Mouse (Mus musculus) forebrain, embryonic 14.5 days (tissue): ENCODE data around the gene Pold1. TPM values are rescaled to one million over a fixed set of nuclear protein-coding genes. Genes with fewer than 3 reads are reported as not detected.

Experiments
- ATAC-seq: fragments of 200-750 bp; cut with Nextera tagmentation; 2 replicates; pipeline ENCODE4 v1.8.0; 2017; ENCODE audit warnings: mild to moderate bottlenecking, moderate library complexity
- DNase-seq: peaks from one replicate; pipeline ENCODE4 v3.0.0-alpha.2; 2015; ENCODE audit warnings: low spot score
- H3K27ac ChIP-seq: fragments of 300-500 bp; sonication (generic); 2 replicates; pipeline ENCODE4 v1.5.1; 2014; ENCODE audit warnings: low read depth, mild to moderate bottlenecking, control low read depth, low read length, moderate library complexity
- H3K27me3 ChIP-seq: fragments of 300-500 bp; sonication (generic); replicated peaks from 2 replicates; pipeline ENCODE4 v1.6.1; 2014; ENCODE audit warnings: low read length, control low read depth, mixed read lengths; ENCODE audit not compliant: control insufficient read depth, insufficient read depth
- H3K36me3 ChIP-seq: fragments of 300-500 bp; sonication (generic); 2 replicates; pipeline ENCODE4 v1.6.1; 2014; ENCODE audit warnings: low read length, control low read depth; ENCODE audit not compliant: control insufficient read depth, insufficient read depth
- H3K4me1 ChIP-seq: fragments of 300-500 bp; sonication (generic); 2 replicates; pipeline ENCODE4 v1.6.1; 2014; ENCODE audit warnings: antibody characterized with exemption, low read length, control low read depth; ENCODE audit not compliant: control insufficient read depth, insufficient read depth
- H3K4me2 ChIP-seq: fragments of 300-500 bp; sonication (generic); 2 replicates; pipeline ENCODE4 v1.6.1; 2014; ENCODE audit warnings: mild to moderate bottlenecking, control low read depth, low read length
- H3K4me3 ChIP-seq: fragments of 300-500 bp; sonication (generic); 2 replicates; pipeline ENCODE4 v1.5.1; 2014; ENCODE audit warnings: low read depth, low read length, control low read depth
- H3K9ac ChIP-seq: fragments of 300-500 bp; sonication (generic); 2 replicates; pipeline ENCODE4 v1.6.1; 2014; ENCODE audit warnings: mild to moderate bottlenecking, low read length, control low read depth, moderate library complexity
- H3K9me3 ChIP-seq: fragments of 300-500 bp; sonication (generic); replicated peaks from 2 replicates; pipeline ENCODE4 v1.6.1; 2016; ENCODE audit warnings: low read length, control low read depth, mixed read lengths; ENCODE audit not compliant: control insufficient read depth
- WGBS: fragments of 180-500 bp; shearing (Covaris S2); extraction: QIAGEN DNeasy Blood & Tissue Kit; methylation state at CpG from one replicate; pipeline ENCODE4 v1.1.7; 2014; 5-methylcytosine and 5-hydroxymethylcytosine counted together
- polyA plus RNA-seq: library from polyadenylated mRNA; unstranded; fragments of >200 nt; fragmentation: Nextera tagmentation; extraction: Ambion mirVana; gene quantifications from 2 replicates; pipeline ENCODE4 v1.2.1, GENCODE M21; 2014

Pold1 gene
- polyA plus RNA-seq, 1 experiment from 2014 or later: 33.0 TPM

DNA sequence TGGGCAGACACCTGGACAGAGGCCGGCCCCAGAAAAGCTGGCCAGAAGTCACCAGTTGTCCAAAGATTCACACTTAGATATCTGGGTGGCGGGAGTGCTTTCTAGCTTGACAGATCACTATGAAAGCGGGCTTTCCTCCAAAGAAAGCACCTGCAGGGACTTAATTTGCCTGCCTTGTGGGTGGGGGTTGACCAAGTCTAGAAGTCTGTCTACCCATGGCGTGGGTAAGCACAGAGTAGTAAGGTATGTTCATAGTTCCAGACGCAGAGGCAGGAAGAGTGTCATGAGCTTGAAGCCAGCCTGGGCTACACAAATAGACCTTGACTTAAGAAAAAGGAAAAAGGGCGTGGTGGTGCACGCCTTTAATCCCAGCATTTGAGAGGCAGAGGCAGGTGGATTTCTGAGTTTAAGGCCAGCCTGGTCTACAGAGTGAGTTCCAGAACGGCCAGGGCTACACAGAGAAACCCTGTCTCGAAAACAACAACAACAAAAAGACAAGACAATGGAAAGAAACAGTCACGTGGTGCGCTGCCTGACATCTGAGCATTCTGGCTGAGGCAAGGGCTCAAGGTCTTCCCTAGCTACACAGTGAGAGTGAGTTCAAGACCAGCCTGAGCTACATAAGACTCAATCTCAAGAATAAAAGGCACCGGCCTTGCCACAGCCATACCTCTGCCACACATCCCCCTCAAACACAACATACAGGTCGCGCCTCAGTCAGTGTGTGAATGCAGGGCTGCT is 22.1 kb downstream of the Pold1 start:
- no peak for DNase-seq
- Histone ChIP-seq H3K4me2 (no peak overlapping the region), H3K4me3 (no peak overlapping the region), H3K9ac (no peak overlapping the region), H3K27me3 (peaks cover 18% of the 10 kb centered on the region; the same call in 1 of the 2 replicates), H3K9me3 (no peaks in the 10 kb centered on the region), H3K27ac (no peak overlapping the region), H3K4me1 (peaks cover 4% of the 10 kb centered on the region; the same call in 1 of the 2 replicates), H3K36me3 (no peaks in the 10 kb centered on the region)
- 91% methylated on average over 14 of the region's 14 CpGs for WGBS
- no peak for ATAC-seq

DNA sequence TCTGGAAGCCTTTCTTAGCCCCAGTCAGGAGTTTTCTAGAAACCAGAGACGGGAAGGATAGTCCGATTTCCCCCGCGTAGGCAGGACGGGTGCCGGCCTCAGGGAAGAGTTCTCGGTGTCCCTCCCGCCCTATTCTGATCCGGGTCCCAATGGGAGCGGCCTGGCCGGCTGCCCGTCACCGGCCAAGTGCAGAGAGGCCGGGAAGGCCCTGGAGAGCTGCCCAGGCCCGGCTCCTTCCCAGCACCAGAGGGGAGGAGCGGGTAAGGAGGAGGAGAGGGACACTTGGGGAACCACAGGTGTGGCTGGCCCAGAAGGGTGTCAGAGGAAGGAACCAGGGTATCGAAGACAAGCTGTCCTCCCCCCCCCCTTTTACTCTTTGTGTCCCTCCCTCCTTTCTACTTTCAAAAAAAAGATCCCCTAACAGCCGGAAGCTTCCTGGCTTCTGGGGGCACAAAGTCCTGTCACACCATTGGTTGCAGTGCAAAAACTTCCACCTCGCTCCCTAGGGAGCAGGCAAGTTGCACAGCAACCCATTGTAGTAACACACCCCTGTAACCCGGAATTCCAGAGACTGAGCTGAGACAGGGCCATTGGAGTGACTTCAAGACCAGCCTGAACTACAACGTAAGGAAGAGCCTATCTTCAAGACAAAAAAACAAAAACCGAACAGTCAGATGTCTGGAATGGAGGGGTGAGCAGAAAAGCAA is 23.4 kb downstream of the Pold1 start:
- Histone ChIP-seq H3K4me2 (peak overlapping the region; percentile 19), H3K9ac (no peak overlapping the region), H3K27ac (no peak overlapping the region), H3K4me1 (peaks cover 6% of the 10 kb centered on the region; the same call in 1 of the 2 replicates), H3K36me3 (no peaks in the 10 kb centered on the region), H3K4me3 (no peak overlapping the region), H3K9me3 (no peaks in the 10 kb centered on the region), H3K27me3 (peaks cover 18% of the 10 kb centered on the region; the same call in 1 of the 2 replicates)
- DNase-seq (peak; percentile 53), ATAC-seq (no peak)
- 13% methylated on average over 22 of the region's 22 CpGs for WGBS

DNA sequence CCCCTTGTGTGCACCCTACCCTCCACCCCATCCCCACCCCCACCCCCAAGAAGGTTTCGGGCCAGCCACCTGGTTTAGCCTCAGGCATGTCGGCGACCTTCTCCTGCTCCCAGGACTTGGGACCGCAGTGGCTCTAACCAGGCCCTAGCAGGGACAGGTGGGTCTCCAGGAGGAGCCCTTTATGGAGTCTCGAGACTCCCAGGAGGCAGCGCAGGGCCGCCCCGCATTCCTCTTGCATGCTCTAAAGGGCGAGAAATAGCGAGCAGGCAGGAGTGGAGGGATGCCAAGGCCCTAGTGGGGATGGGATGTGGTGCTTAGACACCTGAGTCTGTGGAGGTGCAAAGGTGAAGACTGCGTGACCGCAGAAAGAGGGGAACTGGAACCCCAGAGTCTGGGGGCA is 24.1 kb downstream of the Pold1 start, which contains the start of gene Mybpc2:
Gene Mybpc2 (minus strand): TSS at position 155 of the 400 bp plus-strand sequence.
- no peak within 1 kb of the TSS for H3K4me3 ChIP-seq
- no peak within 1 kb of the TSS for H3K9ac ChIP-seq
- H3K27me3 ChIP-seq: peaks cover 18% of the 10 kb centered on the region; the same call in 1 of the 2 replicates

DNA sequence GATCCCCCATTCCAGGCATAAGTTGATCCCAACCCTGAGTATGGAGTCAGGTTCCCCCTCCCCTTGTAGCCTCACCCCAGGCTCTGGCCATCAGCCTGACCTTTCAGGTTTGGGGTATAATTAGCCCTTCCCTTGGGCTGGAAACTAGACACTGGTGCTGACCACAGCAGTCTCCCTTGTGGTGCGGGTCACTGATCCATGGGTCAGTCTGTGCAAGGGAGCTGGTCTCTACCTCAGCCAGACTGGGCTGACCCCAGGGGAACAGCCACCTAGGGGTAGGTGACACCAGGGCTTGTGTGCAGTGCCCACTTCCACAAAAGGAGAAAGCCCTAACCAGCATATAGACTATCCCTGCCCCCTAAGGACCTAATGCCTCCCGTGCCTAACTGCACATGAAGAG is 25.6 kb downstream of the Pold1 start:
- Histone ChIP-seq H3K4me3 (no peak overlapping the region), H3K9ac (no peak overlapping the region), H3K4me2 (no peak overlapping the region), H3K4me1 (peaks cover 5% of the 10 kb centered on the region; the same call in 1 of the 2 replicates), H3K27me3 (peaks cover 12% of the 10 kb centered on the region; the same call in 1 of the 2 replicates), H3K27ac (no peak overlapping the region), H3K9me3 (no peaks in the 10 kb centered on the region), H3K36me3 (no peaks in the 10 kb centered on the region)
- ATAC-seq (no peak), DNase-seq (no peak)
- WGBS: 72% methylated on average over 2 of the region's 2 CpGs

More for the DNA sequence above, 24.1 kb downstream of the Pold1 start, which contains the start of gene Mybpc2:
- Histone ChIP-seq H3K27ac (no peak within 1 kb of the TSS), H3K36me3 (no peaks in the 10 kb centered on the region), H3K9me3 (no peaks in the 10 kb centered on the region), H3K4me2 (peak within 1 kb of the TSS; percentile 19), H3K4me1 (peaks cover 6% of the 10 kb centered on the region; the same call in 1 of the 2 replicates)
- 37% methylated on average over 12 of the region's 12 CpGs for WGBS
- DNase-seq (no peak), ATAC-seq (no peak)

DNA sequence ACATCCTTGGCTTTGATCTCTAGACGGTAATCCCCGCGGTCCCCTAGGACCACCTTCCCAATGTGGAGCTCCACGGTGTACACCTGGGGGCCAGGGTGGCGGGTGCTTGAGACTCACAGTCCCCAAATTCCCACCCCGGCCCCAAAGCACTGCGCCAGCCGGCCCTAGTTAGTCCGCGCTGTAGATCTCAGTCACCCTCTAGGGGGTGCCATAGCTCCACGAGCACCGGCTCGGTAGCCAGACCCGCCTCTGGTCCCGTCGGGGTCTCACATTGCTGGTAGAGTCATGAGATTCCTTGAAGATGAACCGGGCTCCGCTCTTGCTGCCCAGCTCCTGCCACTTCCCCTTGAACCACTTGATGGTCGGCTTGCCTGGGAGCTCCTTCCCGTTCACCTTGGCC is 26.9 kb downstream of the Pold1 start:
- Histone ChIP-seq H3K27me3 (peaks cover 12% of the 10 kb centered on the region; the same call in 1 of the 2 replicates), H3K27ac (no peak overlapping the region), H3K9ac (no peak overlapping the region), H3K36me3 (no peaks in the 10 kb centered on the region), H3K9me3 (no peaks in the 10 kb centered on the region), H3K4me1 (peaks cover 3% of the 10 kb centered on the region; the same call in 1 of the 2 replicates), H3K4me3 (no peak overlapping the region), H3K4me2 (peak overlapping the region; percentile 37)
- ATAC-seq: peak; percentile 79
- WGBS: 2% methylated on average over 20 of the region's 20 CpGs
- peak; percentile 76 for DNase-seq

DNA sequence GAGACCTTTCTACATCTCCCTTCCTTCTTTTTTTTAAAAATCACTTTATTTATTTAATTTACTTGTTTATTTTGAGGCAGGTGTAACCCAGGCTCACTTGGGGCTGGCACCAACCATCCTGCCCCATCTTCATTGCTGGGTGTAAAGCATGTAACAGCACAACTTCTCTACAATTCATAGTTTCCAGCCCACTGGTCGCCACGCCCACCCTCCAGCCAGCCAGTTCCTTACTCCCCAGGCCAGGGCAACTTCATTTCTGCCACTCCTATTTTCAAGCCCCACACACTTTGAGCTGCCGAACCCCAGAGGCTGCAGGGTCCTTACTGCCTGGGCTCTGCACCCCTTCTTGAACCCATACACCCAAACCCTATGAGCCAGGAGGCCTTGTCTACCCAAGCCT is 27.7 kb downstream of the Pold1 start:
- no peak overlapping the region for H3K27ac ChIP-seq
- ATAC-seq (no peak), DNase-seq (no peak)
- no peaks in the 10 kb centered on the region for H3K36me3 ChIP-seq
- no peaks in the 10 kb centered on the region for H3K9me3 ChIP-seq
- no peak overlapping the region for H3K4me2 ChIP-seq
- no peak overlapping the region for H3K4me3 ChIP-seq
- H3K4me1 ChIP-seq: peaks cover 3% of the 10 kb centered on the region; the same call in 1 of the 2 replicates
- H3K27me3 ChIP-seq: peaks cover 11% of the 10 kb centered on the region; the same call in 1 of the 2 replicates
- no peak overlapping the region for H3K9ac ChIP-seq
- 55% methylated on average over 3 of the region's 3 CpGs for WGBS

DNA sequence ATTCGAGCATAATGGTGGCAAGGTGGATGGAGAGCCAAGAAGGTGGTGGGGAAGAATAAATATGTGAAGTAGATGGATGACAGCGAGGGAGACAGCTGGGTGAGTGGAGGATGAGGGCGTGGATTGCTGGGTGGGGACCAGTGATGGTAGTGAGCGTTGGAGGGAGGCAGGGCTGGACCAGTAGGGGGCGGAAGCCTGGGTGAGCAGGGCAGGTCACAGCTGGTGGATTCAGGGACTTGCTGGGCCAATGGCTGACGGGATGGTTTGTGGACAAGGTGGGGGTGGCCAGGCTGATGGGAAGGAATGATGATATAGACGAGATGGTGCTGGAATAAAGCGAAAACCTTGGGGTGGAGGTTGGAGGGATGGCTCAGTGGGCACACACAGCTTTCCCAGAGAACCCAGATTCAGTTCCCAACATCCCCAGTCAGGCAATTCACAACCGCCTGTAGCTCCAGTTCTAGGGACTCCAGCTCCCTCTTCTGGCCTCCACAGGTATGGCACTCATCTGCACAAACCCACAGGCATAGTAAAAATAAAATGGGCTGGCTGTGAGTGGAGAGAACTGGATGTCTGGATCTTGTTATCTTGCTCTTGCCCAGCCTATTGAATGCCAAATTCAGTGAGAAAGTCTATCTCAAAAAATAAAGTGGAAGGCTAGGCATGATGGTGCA is 29.3 kb downstream of the Pold1 start:
- H3K9me3 ChIP-seq: no peaks in the 10 kb centered on the region
- peaks cover 3% of the 10 kb centered on the region; the same call in 1 of the 2 replicates for H3K4me1 ChIP-seq
- no peak overlapping the region for H3K4me3 ChIP-seq
- no peaks in the 10 kb centered on the region for H3K36me3 ChIP-seq
- DNase-seq (no peak), ATAC-seq (no peak)
- H3K27me3 ChIP-seq: peaks cover 8% of the 10 kb centered on the region; the same call in 1 of the 2 replicates
- H3K9ac ChIP-seq: no peak overlapping the region
- no peak overlapping the region for H3K4me2 ChIP-seq
- WGBS: 72% methylated on average over 9 of the region's 9 CpGs
- H3K27ac ChIP-seq: no peak overlapping the region

DNA sequence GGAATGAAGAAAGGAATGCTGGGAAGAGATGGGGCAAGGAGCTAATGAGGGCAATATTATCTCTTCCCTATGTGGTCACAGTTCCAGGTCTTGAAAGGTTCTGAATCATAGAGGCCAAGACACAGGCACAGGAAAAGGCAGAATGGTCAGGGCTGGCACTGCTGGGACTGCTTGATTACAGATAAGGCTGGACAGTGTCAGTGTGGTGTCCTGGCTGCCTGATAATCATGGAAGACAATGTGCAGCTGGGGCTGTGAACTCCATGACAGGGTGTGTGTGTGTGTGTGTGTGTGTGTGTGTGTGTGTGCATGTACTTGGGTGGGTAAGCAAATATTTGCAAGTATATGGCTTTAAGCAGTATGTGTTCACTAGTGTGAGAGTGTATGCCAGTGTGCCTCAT is 41.2 kb downstream of the Pold1 start:
- Histone ChIP-seq H3K9ac (no peak overlapping the region), H3K9me3 (no peaks in the 10 kb centered on the region), H3K4me1 (no peaks in the 10 kb centered on the region), H3K4me2 (no peak overlapping the region), H3K4me3 (no peak overlapping the region), H3K27ac (no peak overlapping the region), H3K27me3 (no peaks in the 10 kb centered on the region), H3K36me3 (no peaks in the 10 kb centered on the region)
- ATAC-seq: no peak
- no peak for DNase-seq
